Mouse (Mus musculus) stomach, embryonic 16.5 days (tissue): ENCODE measurements around the gene Pnmt. TPM values are rescaled to one million over a fixed set of nuclear protein-coding genes. Genes with fewer than 3 reads are reported as not detected.

Source experiments
- ATAC-seq: fragments of 200-750 bp; cut with Nextera tagmentation; 2 replicates; pipeline ENCODE4 v1.8.0; 2017; ENCODE audit warnings: moderate number of reproducible peaks, moderate TSS enrichment; ENCODE audit not compliant: insufficient read depth, low FRiP score
- H3K27ac ChIP-seq: fragments of 300-500 bp; sonication (generic); 2 replicates; pipeline ENCODE4 v1.5.1; 2014; ENCODE audit warnings: low read length
- H3K27me3 ChIP-seq: fragments of 300-500 bp; sonication (generic); 2 replicates; pipeline ENCODE4 v1.6.1; 2014; ENCODE audit warnings: low read length, control low read depth, mixed read lengths; ENCODE audit not compliant: control insufficient read depth, insufficient read depth
- H3K36me3 ChIP-seq: fragments of 300-500 bp; sonication (generic); 2 replicates; pipeline ENCODE4 v1.6.1; 2014; ENCODE audit warnings: low read length; ENCODE audit not compliant: control insufficient read depth, insufficient read depth
- H3K4me1 ChIP-seq: fragments of 300-500 bp; sonication (generic); 2 replicates; pipeline ENCODE4 v1.6.1; 2014; ENCODE audit warnings: low read length, control low read depth, mixed read lengths; ENCODE audit not compliant: control insufficient read depth, insufficient read depth
- H3K4me2 ChIP-seq: fragments of 300-500 bp; sonication (generic); 2 replicates; pipeline ENCODE4 v1.6.1; 2014; ENCODE audit warnings: low read depth, low read length, mixed read lengths
- H3K4me3 ChIP-seq: fragments of 300-500 bp; sonication (generic); replicated peaks from 2 replicates; pipeline ENCODE4 v1.5.1; 2014; ENCODE audit warnings: mild to moderate bottlenecking, low read length
- H3K9ac ChIP-seq: fragments of 300-500 bp; sonication (generic); 2 replicates; pipeline ENCODE4 v1.6.1; 2014; ENCODE audit warnings: low read length
- H3K9me3 ChIP-seq: fragments of 300-500 bp; sonication (generic); replicated peaks from 2 replicates; pipeline ENCODE4 v1.6.1; 2016; ENCODE audit warnings: low read length, control low read depth; ENCODE audit not compliant: control insufficient read depth
- WGBS: fragments of 180-500 bp; shearing (Covaris S2); extraction: QIAGEN DNeasy Blood & Tissue Kit; methylation state at CpG from one replicate; pipeline ENCODE4 v1.1.7; 2014; 5-methylcytosine and 5-hydroxymethylcytosine counted together
- polyA plus RNA-seq: library from polyadenylated mRNA; unstranded; fragments of >200 nt; fragmentation: Nextera tagmentation; extraction: Ambion mirVana; gene quantifications from 2 replicates; pipeline ENCODE4 v1.2.1, GENCODE M21; 2015

The Pnmt gene
- polyA plus RNA-seq, 1 experiment from 2014 or later = 0.15 TPM

- Histone ChIP-seq H3K9ac (no peak overlapping the region), H3K4me3 (no peak overlapping the region), H3K4me2 (no peak overlapping the region), H3K27ac (no peak overlapping the region), H3K9me3 (no peaks in the 10 kb centered on the region), H3K4me1 (peaks cover 16% of the 10 kb centered on the region), H3K36me3 (no peaks in the 10 kb centered on the region), H3K27me3 (no peaks in the 10 kb centered on the region)
- WGBS = 75% methylated on average over 7 of the region's 7 CpGs
- no peak for ATAC-seq
Measured at GRCm38 (mm10) chr11:98367863-98368186, 18.4 kb upstream of the Pnmt start.

GRCm38 (mm10) chr11:98369337-98369736 lies 16.9 kb upstream of the Pnmt start:
- no peak for ATAC-seq
- no peaks in the 10 kb centered on the region for H3K27me3 ChIP-seq
- 81% methylated on average over 6 of the region's 6 CpGs for WGBS
- H3K4me3 ChIP-seq = no peak overlapping the region
- H3K9me3 ChIP-seq = no peaks in the 10 kb centered on the region
- H3K4me2 ChIP-seq = no peak overlapping the region
- no peak overlapping the region for H3K9ac ChIP-seq
- H3K36me3 ChIP-seq = no peaks in the 10 kb centered on the region
- peaks cover 9% of the 10 kb centered on the region for H3K4me1 ChIP-seq
- no peak overlapping the region for H3K27ac ChIP-seq

- Histone ChIP-seq H3K9ac (no peak overlapping the region), H3K27me3 (no peaks in the 10 kb centered on the region), H3K9me3 (no peaks in the 10 kb centered on the region), H3K27ac (no peak overlapping the region), H3K36me3 (no peaks in the 10 kb centered on the region), H3K4me1 (peaks cover 9% of the 10 kb centered on the region), H3K4me3 (no peak overlapping the region), H3K4me2 (no peak overlapping the region)
- no peak for ATAC-seq
- 88% methylated on average over 2 of the region's 2 CpGs for WGBS
Measured at GRCm38 (mm10) chr11:98370588-98370987, 15.7 kb upstream of the Pnmt start.

- ATAC-seq = peak; percentile 42; the same call in 1 of the 2 replicates
- Histone ChIP-seq H3K27ac (no peak overlapping the region), H3K9ac (peak overlapping the region; percentile 18; the same call in 1 of the 2 replicates), H3K27me3 (no peaks in the 10 kb centered on the region), H3K9me3 (no peaks in the 10 kb centered on the region), H3K4me3 (no peak overlapping the region), H3K4me1 (peaks cover 9% of the 10 kb centered on the region), H3K36me3 (peaks cover 3% of the 10 kb centered on the region; the same call in 1 of the 2 replicates), H3K4me2 (no peak overlapping the region)
- WGBS = 46% methylated on average over 10 of the region's 10 CpGs
Measured at GRCm38 (mm10) chr11:98371556-98372240, 14.6 kb upstream of the Pnmt start.

- Histone ChIP-seq H3K9me3 (no peaks in the 10 kb centered on the region), H3K4me3 (no peak overlapping the region), H3K4me2 (no peak overlapping the region), H3K4me1 (peaks cover 9% of the 10 kb centered on the region), H3K9ac (no peak overlapping the region), H3K36me3 (peaks cover 3% of the 10 kb centered on the region; the same call in 1 of the 2 replicates), H3K27me3 (no peaks in the 10 kb centered on the region), H3K27ac (no peak overlapping the region)
- WGBS = 9% methylated on average over 2 of the region's 2 CpGs
- ATAC-seq = no peak; the same call in 1 of the 2 replicates
Measured at GRCm38 (mm10) chr11:98372406-98372805, 13.8 kb upstream of the Pnmt start.

DNA sequence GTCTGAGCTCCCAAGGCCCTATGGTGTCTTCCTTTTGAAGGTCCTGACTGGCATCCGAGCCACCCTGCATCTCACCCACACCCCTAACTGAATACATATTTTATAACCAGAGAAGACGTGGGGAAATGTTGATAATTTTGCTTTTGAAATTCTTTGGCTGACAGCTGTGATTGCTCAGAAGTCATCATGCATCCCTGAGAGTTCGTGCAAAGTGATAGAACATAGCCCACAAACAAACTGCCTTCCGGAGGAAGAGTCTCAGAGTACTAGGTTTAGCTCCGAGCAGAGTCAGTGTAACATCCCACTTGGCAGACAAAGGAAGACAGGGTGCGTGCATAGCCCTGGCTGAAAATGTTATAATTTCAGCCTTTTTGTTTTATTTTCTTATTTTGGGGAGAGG lies 13.0 kb upstream of the Pnmt start:
- no peak for ATAC-seq
- peaks cover 9% of the 10 kb centered on the region for H3K4me1 ChIP-seq
- no peak overlapping the region for H3K4me2 ChIP-seq
- H3K27ac ChIP-seq = no peak overlapping the region
- no peak overlapping the region for H3K4me3 ChIP-seq
- H3K9ac ChIP-seq = no peak overlapping the region
- whole genome bisulfite sequencing = 75% methylated on average over 6 of the region's 6 CpGs
- no peaks in the 10 kb centered on the region for H3K27me3 ChIP-seq
- H3K9me3 ChIP-seq = no peaks in the 10 kb centered on the region
- peaks cover 7% of the 10 kb centered on the region; the same call in 1 of the 2 replicates for H3K36me3 ChIP-seq

DNA sequence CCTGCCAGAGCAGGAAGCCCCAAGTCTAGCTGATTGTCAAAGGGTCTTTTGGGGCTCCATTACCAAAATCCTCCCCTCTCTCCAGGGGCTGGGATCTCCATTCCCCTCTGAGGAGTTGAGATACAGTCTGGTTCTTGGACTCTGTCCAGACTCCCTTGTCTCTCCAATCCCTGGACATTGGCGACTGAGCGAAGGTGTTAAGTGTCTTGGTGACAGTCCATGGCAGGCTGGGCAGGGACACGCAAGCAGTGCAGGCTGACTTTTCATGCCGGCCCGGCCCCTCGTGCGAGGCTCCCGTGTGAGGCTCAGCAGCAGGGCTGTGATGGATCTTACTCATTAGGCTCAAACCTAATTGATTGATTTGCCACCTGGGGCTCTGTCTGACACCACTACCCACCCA lies 12.0 kb upstream of the Pnmt start:
- H3K36me3 ChIP-seq = peaks cover 9% of the 10 kb centered on the region; the same call in 1 of the 2 replicates
- H3K4me2 ChIP-seq = no peak overlapping the region
- H3K9ac ChIP-seq = no peak overlapping the region
- peaks cover 9% of the 10 kb centered on the region for H3K4me1 ChIP-seq
- ATAC-seq = no peak
- H3K9me3 ChIP-seq = no peaks in the 10 kb centered on the region
- 78% methylated on average over 8 of the region's 8 CpGs for WGBS
- H3K4me3 ChIP-seq = no peak overlapping the region
- no peaks in the 10 kb centered on the region for H3K27me3 ChIP-seq
- H3K27ac ChIP-seq = no peak overlapping the region

- Histone ChIP-seq H3K4me2 (no peak overlapping the region), H3K9ac (0 out of 2 replicates have a peak overlapping the region, but pooled peaks have one; percentile 7), H3K4me3 (no peak overlapping the region), H3K4me1 (0 out of 2 replicates have a peak, but pooled peaks cover 4% of the 10 kb centered on the region), H3K36me3 (peaks cover 9% of the 10 kb centered on the region; the same call in 1 of the 2 replicates), H3K9me3 (no peaks in the 10 kb centered on the region), H3K27me3 (no peaks in the 10 kb centered on the region), H3K27ac (no peak overlapping the region)
- 80% methylated on average over 5 of the region's 5 CpGs for WGBS
- no peak for ATAC-seq
Measured at GRCm38 (mm10) chr11:98376756-98377155, 9.5 kb upstream of the Pnmt start.

DNA sequence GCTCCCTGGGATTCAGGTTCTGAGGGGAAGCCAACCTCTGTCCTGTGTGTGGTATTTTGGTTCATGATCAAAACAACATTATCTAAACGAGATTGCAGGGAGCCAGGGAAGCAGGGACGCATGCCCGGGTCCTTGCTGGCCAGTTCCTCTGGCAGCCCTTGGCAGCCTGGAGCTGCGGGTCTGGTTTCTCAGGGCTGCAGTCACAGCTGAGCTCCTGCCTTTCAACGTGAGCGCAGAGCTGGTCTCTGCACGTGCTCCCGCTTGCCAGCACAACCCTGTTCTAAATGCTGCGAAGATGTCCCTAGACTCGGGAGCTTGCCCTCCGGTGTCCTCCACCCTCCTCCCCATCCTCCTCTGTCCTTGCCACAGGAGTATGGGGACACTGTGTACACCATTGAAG lies 8.5 kb upstream of the Pnmt start:
- no peak overlapping the region for H3K4me2 ChIP-seq
- H3K27ac ChIP-seq = no peak overlapping the region
- no peak for ATAC-seq
- H3K9ac ChIP-seq = no peak overlapping the region
- no peaks in the 10 kb centered on the region for H3K4me1 ChIP-seq
- 78% methylated on average over 11 of the region's 11 CpGs for WGBS
- no peak overlapping the region for H3K4me3 ChIP-seq
- H3K36me3 ChIP-seq = peaks cover 9% of the 10 kb centered on the region; the same call in 1 of the 2 replicates
- H3K27me3 ChIP-seq = no peaks in the 10 kb centered on the region
- H3K9me3 ChIP-seq = no peaks in the 10 kb centered on the region
